Mouse (Mus musculus) embryonic fibroblast, embryonic 13.5 days (primary cell): ENCODE results near the gene Hs3st5.

Source experiments
- CTCF ChIP-seq: IDR thresholded peaks from 2 replicates; pipeline ENCODE4 v1.5.1; 2011; ENCODE audit warnings: mild to moderate bottlenecking, control low read depth, low read length, moderate library complexity, borderline replicate concordance; ENCODE audit not compliant: insufficient read depth
- POLR2A ChIP-seq: IDR thresholded peaks from 2 replicates; pipeline ENCODE4 v1.6.1; 2011; ENCODE audit warnings: low read depth, mild to moderate bottlenecking, control low read depth, low read length, moderate library complexity

- TF ChIP-seq CTCF (no peak), POLR2A (no peak)
These were observed 13.0 kb upstream of the Hs3st5 start for GRCm38 (mm10) chr10:36493566-36493965.
